Mouse (Mus musculus) stomach, embryonic 16.5 days (tissue): ENCODE results near the gene Kcnmb2. TPM values are rescaled to one million over a fixed set of nuclear protein-coding genes. Genes with fewer than 3 reads are reported as not detected.

Experiments used
- ATAC-seq: fragments of 200-750 bp; cut with Nextera tagmentation; 2 replicates; pipeline ENCODE4 v1.8.0; 2017; ENCODE audit warnings: moderate number of reproducible peaks, moderate TSS enrichment; ENCODE audit not compliant: insufficient read depth, low FRiP score
- H3K27ac ChIP-seq: fragments of 300-500 bp; sonication (generic); 2 replicates; pipeline ENCODE4 v1.5.1; 2014; ENCODE audit warnings: low read length
- H3K27me3 ChIP-seq: fragments of 300-500 bp; sonication (generic); 2 replicates; pipeline ENCODE4 v1.6.1; 2014; ENCODE audit warnings: low read length, control low read depth, mixed read lengths; ENCODE audit not compliant: control insufficient read depth, insufficient read depth
- H3K36me3 ChIP-seq: fragments of 300-500 bp; sonication (generic); 2 replicates; pipeline ENCODE4 v1.6.1; 2014; ENCODE audit warnings: low read length; ENCODE audit not compliant: control insufficient read depth, insufficient read depth
- H3K4me1 ChIP-seq: fragments of 300-500 bp; sonication (generic); 2 replicates; pipeline ENCODE4 v1.6.1; 2014; ENCODE audit warnings: low read length, control low read depth, mixed read lengths; ENCODE audit not compliant: control insufficient read depth, insufficient read depth
- H3K4me2 ChIP-seq: fragments of 300-500 bp; sonication (generic); 2 replicates; pipeline ENCODE4 v1.6.1; 2014; ENCODE audit warnings: low read depth, low read length, mixed read lengths
- H3K4me3 ChIP-seq: fragments of 300-500 bp; sonication (generic); replicated peaks from 2 replicates; pipeline ENCODE4 v1.5.1; 2014; ENCODE audit warnings: mild to moderate bottlenecking, low read length
- H3K9ac ChIP-seq: fragments of 300-500 bp; sonication (generic); 2 replicates; pipeline ENCODE4 v1.6.1; 2014; ENCODE audit warnings: low read length
- H3K9me3 ChIP-seq: fragments of 300-500 bp; sonication (generic); replicated peaks from 2 replicates; pipeline ENCODE4 v1.6.1; 2016; ENCODE audit warnings: low read length, control low read depth; ENCODE audit not compliant: control insufficient read depth
- WGBS: fragments of 180-500 bp; shearing (Covaris S2); extraction: QIAGEN DNeasy Blood & Tissue Kit; methylation state at CpG from one replicate; pipeline ENCODE4 v1.1.7; 2014; 5-methylcytosine and 5-hydroxymethylcytosine counted together
- polyA plus RNA-seq: library from polyadenylated mRNA; unstranded; fragments of >200 nt; fragmentation: Nextera tagmentation; extraction: Ambion mirVana; gene quantifications from 2 replicates; pipeline ENCODE4 v1.2.1, GENCODE M21; 2015

Kcnmb2 gene
- polyA plus RNA-seq, 1 experiment from 2014 or later = 1.8 TPM

DNA sequence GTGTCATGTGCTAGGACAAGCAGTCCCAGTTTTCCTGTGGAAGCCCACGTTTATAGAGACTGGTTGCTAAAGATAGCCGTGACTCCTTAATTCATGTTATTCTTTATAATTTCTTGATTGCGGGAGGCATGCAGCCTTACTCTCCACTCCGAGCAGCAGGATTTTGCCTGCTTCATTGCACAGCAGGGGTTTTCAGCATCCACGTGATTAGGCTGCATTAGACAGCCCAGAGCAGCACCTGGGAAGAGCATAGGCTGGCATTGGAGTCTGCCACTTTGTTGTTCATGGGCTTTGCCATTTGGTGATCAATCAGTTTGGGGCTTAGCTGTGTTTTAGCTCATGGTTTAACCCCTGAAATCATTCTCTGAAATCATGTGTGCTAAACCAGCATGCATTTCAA, 80.1 kb downstream of the Kcnmb2 start:
- ATAC-seq = no peak
- H3K4me1 ChIP-seq = no peaks in the 10 kb centered on the region

DNA sequence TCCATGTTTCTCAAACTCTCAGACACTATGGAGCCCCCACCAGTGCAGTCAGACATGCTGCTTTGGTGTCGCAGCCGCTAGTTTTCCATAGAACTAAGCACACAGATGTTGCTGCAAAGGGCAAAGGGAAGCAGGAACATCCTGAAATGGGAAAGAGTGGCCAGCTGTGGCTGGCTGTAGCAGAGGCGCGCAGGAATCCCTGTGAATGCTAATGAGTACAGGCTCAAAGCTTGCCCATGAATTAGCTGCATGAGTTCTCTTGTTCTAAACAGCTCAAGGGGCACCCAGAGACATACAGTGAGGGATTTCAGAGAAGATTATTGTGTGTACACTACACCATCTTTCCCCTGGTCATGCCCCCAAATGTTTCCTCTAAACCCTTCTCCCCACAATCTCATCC, 82.8 kb downstream of the Kcnmb2 start:
- ATAC-seq = no peak
- no peak overlapping the region for H3K27ac ChIP-seq
- WGBS = 76% methylated on average over 4 of the region's 4 CpGs

More for the DNA sequence above, 80.1 kb downstream of the Kcnmb2 start:
- Histone ChIP-seq H3K4me3 (no peak overlapping the region), H3K4me2 (no peak overlapping the region), H3K27ac (no peak overlapping the region), H3K9me3 (no peaks in the 10 kb centered on the region), H3K27me3 (no peaks in the 10 kb centered on the region), H3K9ac (no peak overlapping the region), H3K36me3 (no peaks in the 10 kb centered on the region)
- WGBS = 62% methylated on average over 5 of the region's 5 CpGs

DNA sequence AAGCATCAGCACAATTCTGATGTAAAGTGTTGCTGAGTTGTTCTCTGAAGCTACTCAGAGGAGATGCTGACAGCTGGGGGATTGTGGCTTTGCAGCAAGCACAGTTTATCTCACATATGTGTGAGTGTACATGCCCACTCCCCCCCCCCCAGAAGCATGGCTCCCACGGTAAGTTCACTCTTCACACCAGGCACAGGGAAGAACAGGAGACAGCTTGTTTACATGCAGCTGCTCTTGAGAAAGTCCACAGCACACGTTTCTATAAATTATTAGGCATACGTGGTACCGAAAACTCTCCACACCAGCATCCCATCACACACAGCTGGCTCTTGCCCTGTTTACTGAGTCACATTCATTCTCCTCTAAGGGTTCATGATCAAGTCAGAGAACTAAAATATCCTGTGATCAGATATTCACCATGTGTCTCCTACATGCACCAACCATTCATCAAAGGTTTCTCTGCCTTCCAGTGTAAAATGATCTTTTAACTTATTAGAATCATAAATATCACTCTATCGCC, 89.3 kb downstream of the Kcnmb2 start:
- ATAC-seq = no peak
- no peak overlapping the region for H3K9ac ChIP-seq
- H3K4me3 ChIP-seq = no peak overlapping the region
- no peaks in the 10 kb centered on the region for H3K9me3 ChIP-seq
- WGBS = 36% methylated on average over 5 of the region's 5 CpGs
- no peak overlapping the region for H3K27ac ChIP-seq
- no peaks in the 10 kb centered on the region for H3K4me1 ChIP-seq
- no peaks in the 10 kb centered on the region for H3K36me3 ChIP-seq
- H3K4me2 ChIP-seq = no peak overlapping the region
- H3K27me3 ChIP-seq = no peaks in the 10 kb centered on the region

More for the DNA sequence above, 82.8 kb downstream of the Kcnmb2 start:
- H3K27me3 ChIP-seq = no peaks in the 10 kb centered on the region
- no peak overlapping the region for H3K9ac ChIP-seq
- no peak overlapping the region for H3K4me3 ChIP-seq
- H3K4me2 ChIP-seq = no peak overlapping the region
- H3K9me3 ChIP-seq = no peaks in the 10 kb centered on the region
- H3K4me1 ChIP-seq = no peaks in the 10 kb centered on the region
- H3K36me3 ChIP-seq = no peaks in the 10 kb centered on the region

DNA sequence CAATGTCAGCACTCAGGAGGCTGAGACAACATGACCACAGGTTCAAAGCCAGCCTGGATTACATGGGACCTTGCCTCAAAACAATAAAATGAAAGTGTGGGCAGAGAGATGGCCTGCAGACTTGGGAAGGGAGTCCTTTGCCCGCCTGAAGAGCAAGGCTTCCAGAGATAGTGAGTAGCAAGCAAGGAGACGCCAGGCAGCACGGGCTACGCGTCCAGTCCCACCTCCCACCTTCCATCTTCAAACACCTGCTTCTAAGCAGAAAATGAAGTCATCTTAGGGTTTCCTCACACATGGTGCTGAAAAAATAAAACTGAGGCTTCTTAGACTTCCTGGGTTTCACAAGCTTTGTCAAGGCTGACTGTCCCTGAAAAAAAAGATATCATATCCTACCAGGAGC, 109.3 kb downstream of the Kcnmb2 start:
- ATAC-seq = no peak
- WGBS = 84% methylated on average over 5 of the region's 5 CpGs
- Histone ChIP-seq H3K27ac (no peak overlapping the region), H3K27me3 (no peaks in the 10 kb centered on the region), H3K4me2 (no peak overlapping the region), H3K36me3 (no peaks in the 10 kb centered on the region), H3K9me3 (no peaks in the 10 kb centered on the region), H3K4me1 (no peaks in the 10 kb centered on the region), H3K4me3 (no peak overlapping the region), H3K9ac (no peak overlapping the region)

DNA sequence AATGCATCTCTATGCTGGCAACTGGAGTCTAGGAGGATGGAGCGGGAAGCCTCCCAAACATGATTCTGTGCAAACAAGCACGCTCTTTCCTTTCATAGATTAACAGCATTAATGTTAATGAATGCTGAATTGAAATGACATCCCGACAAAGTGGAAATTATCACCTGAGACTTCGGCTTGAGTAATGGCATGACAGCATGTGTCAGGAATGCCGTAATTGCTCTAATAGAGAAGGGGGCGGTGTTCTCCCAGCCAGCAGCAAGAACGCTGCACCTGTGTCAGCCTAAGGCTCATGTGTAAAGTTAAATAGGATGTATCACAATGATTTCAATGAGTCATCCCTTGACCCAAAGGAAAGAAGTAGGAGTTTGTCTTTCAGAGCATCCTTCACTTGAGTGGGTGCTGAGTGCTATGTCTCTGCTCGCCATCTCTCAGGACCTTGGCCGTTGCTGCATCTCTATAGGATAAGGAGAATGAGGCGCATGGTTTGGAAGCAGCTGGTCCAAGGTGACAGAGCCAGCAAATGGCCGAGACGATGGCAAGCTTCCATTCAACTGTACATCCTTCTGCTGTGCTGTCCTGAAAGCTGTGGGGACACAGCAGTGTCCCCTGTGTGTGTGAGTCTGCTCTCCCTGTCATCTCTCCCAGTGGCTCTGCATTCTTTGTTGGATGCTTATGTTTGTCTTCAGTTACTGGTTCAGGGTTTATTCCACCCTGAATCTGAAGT, 110.1 kb downstream of the Kcnmb2 start:
- Histone ChIP-seq H3K4me2 (no peak overlapping the region), H3K9me3 (no peaks in the 10 kb centered on the region), H3K9ac (no peak overlapping the region), H3K27me3 (no peaks in the 10 kb centered on the region), H3K4me1 (no peaks in the 10 kb centered on the region), H3K4me3 (no peak overlapping the region), H3K36me3 (no peaks in the 10 kb centered on the region), H3K27ac (no peak overlapping the region)
- no peak for ATAC-seq
- 79% methylated on average over 12 of the region's 12 CpGs for WGBS

DNA sequence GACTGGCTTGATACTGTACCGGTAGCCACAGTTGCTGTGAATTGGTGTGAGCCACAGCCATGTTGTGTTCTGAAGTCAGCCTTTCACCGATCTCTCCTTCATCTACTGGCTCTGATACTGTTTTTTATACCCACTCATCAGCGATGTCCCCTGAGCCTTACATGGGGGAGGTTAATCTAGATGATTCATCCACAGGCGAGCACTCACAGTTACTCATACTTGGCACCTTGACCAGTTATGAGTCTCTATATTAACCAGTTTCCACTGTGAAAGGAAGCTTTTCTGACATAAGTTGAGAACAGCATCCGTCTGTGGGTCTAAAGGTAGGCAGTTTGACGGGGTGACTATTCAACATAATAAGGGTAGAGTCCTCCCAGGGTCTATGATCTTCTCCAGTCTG, 118.7 kb downstream of the Kcnmb2 start:
- Histone ChIP-seq H3K4me1 (no peaks in the 10 kb centered on the region), H3K27ac (no peak overlapping the region), H3K4me3 (no peak overlapping the region), H3K9ac (no peak overlapping the region), H3K36me3 (no peaks in the 10 kb centered on the region), H3K4me2 (no peak overlapping the region), H3K9me3 (no peaks in the 10 kb centered on the region), H3K27me3 (no peaks in the 10 kb centered on the region)
- WGBS = 88% methylated on average over 6 of the region's 6 CpGs
- ATAC-seq = no peak

DNA sequence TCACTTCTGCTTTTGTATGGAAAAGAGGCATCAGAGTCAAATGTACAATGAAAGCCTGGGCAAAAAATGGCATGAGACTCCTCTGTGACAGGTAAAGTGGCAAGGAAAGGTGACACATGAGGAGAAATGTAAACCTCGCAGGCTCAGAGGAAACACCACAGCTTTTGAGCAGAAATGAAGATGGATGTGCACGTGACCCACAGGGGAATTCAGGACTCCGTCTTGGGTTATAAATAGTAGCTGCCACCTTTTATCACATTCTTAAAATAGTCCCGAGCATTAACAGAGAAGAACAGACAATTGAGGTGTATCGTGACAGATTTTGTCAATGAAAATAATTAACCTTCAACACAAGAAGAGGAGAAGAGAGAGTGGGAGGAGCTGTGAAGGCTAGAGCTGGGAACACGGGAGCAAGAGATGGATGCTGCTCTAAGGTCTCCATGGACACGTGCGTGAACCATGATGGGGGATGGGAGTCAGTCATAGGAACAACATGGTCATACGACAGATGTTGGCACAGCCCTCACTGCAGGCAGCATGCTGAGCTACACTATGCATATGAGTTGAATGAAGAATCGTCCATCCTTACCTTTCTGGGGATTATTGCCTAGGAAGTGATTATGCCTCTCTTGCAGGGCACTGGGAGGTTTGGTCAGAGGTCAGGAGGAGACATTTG, 127.2 kb downstream of the Kcnmb2 start:
- Histone ChIP-seq H3K4me3 (no peak overlapping the region), H3K27me3 (no peaks in the 10 kb centered on the region), H3K9me3 (no peaks in the 10 kb centered on the region), H3K36me3 (no peaks in the 10 kb centered on the region), H3K4me1 (no peaks in the 10 kb centered on the region), H3K4me2 (no peak overlapping the region), H3K9ac (no peak overlapping the region), H3K27ac (no peak overlapping the region)
- 46% methylated on average over 10 of the region's 10 CpGs for WGBS
- no peak for ATAC-seq

DNA sequence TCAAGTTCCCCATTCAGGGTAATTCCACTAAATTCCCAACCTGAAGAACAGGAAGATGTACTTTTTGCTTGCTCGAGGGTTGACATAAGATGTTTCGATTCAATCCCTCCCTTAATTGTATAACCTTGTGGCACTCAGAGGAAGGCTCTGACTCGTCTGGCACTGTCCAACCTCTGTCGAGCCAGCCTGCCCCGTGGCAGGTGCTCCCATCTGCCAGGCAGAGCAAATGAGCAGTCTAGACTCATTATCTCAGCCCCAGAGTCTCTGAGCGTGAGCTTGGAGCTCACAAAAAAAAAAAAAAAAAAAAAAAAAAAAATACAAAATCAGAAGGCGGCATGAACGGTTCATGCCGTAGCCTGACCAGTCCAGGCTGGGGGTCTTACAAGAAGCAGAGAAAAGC, 130.1 kb downstream of the Kcnmb2 start:
- H3K4me3 ChIP-seq = no peak overlapping the region
- H3K4me1 ChIP-seq = no peaks in the 10 kb centered on the region
- H3K36me3 ChIP-seq = no peaks in the 10 kb centered on the region
- H3K27ac ChIP-seq = no peak overlapping the region
- no peak for ATAC-seq
- H3K4me2 ChIP-seq = no peak overlapping the region
- WGBS = 59% methylated on average over 9 of the region's 9 CpGs
- no peak overlapping the region for H3K9ac ChIP-seq
- H3K9me3 ChIP-seq = no peaks in the 10 kb centered on the region
- no peaks in the 10 kb centered on the region for H3K27me3 ChIP-seq

DNA sequence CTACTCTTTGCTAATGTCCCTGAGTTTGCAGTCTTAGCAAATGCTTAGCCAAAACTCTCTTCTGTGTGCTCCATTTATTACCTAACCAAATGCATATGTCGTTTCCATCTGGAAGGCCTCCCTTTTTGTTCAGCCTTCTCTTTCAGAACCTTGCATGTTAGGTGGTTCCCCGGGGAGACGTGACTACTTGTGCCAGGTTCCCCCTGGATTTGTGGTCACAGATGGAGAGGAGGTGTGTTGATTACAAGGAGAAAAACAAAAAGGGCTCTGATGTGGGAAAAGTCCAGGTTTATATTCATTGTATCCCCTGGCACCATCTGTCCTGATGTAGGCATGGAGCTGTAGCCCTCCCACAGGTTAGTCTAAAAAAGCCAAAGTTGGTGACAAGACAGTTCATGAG, 141.5 kb downstream of the Kcnmb2 start:
- no peaks in the 10 kb centered on the region for H3K9me3 ChIP-seq
- H3K4me3 ChIP-seq = no peak overlapping the region
- no peak overlapping the region for H3K27ac ChIP-seq
- no peaks in the 10 kb centered on the region for H3K27me3 ChIP-seq
- H3K9ac ChIP-seq = no peak overlapping the region
- ATAC-seq = no peak
- no peaks in the 10 kb centered on the region for H3K4me1 ChIP-seq
- no peak overlapping the region for H3K4me2 ChIP-seq
- no peaks in the 10 kb centered on the region for H3K36me3 ChIP-seq
- WGBS = 70% methylated on average over 3 of the region's 3 CpGs
